ENCODE assay signal across 9 mouse cellular contexts in the genomic region with DNA sequence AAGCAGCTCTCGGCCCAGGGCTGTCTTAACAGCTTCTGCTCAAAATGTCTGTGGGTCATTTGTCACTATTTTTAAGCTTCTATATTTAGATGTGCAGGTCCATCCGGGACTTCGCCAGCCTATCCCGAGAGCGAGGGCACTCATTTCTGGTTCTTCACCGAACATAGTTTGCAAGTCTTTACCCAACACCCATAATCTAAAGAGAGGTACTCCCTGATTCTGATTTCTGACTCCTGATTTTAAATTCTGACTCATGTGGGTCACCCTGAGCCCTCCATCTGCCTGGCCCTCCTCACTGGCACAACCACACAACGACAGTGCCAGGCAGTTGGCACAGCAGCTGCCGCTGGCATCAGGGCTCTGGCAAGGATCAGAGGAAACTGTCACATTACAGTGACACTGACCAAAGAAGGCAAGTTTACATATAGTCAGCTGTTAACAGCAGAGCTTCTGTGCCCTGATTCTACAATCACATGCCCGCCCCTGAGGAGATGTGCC.
DNase-seq lines count a peak whose midpoint lies in the region; ATAC-seq and TF ChIP-seq lines count a peak whose summit lies in the region.
"Had no signal": no experiment of that assay in that cellular context is flagged by ENCODE, and none has a peak within 500 bp of the region (broad histone marks: within the 10 kb centered on the region; RNA-seq: fewer than 3 reads in every experiment).

No protein-coding gene starts in this region.

- intact Hi-C loops in gastrocnemius, adult 2 months (cut with DNase I), result no loop called here

- no peak overlapping the region for H3K4me3 ChIP-seq in kidney, adult 2 months (ENCODE audit: insufficient read depth, low read depth, low read length)
- peak overlapping the region; percentile 64 for H3K4me3 ChIP-seq in gastrocnemius, adult 2 months
- no peak overlapping the region for H3K4me3 ChIP-seq in hindbrain, postnatal 0 days (ENCODE audit: low read length)
- H3K4me3 ChIP-seq in intestine, embryonic 15.5 days (replicated peaks), result no peak overlapping the region

- peaks cover 20% of the 10 kb centered on the region for H3K4me1 ChIP-seq in kidney, adult 2 months (ENCODE audit: control insufficient read depth, insufficient read depth, low read length)
- peaks cover 12% of the 10 kb centered on the region for H3K4me1 ChIP-seq in hindbrain, postnatal 0 days (ENCODE audit: insufficient read depth, low read length)
- H3K4me1 ChIP-seq in intestine, embryonic 15.5 days (replicated peaks), result no peaks in the 10 kb centered on the region; the same call in 1 of the 2 replicates

- ATAC-seq in hindbrain, postnatal 0 days, result peak; percentile 95
- no peak for ATAC-seq in intestine, embryonic 15.5 days

- 66% methylated on average over 9 of the region's 9 CpGs for WGBS in kidney, adult 2 months
- 51% methylated on average over 9 of the region's 9 CpGs for WGBS in hindbrain, postnatal 0 days
- WGBS in intestine, embryonic 15.5 days, result 77% methylated on average over 9 of the region's 9 CpGs

- H3K9me3 ChIP-seq in hindbrain, postnatal 0 days (ENCODE audit: low read length), result no peaks in the 10 kb centered on the region
- no peaks in the 10 kb centered on the region for H3K9me3 ChIP-seq in intestine, embryonic 15.5 days

- H3K36me3 ChIP-seq in kidney, adult 2 months (ENCODE audit: control insufficient read depth, insufficient read depth, low read length), result peaks cover 2% of the 10 kb centered on the region; the same call in 1 of the 2 replicates
- no peaks in the 10 kb centered on the region; the same call in 1 of the 2 replicates for H3K36me3 ChIP-seq in hindbrain, postnatal 0 days (ENCODE audit: insufficient read depth, low read length)
- H3K36me3 ChIP-seq in intestine, embryonic 15.5 days, result no peaks in the 10 kb centered on the region

- H3K27ac ChIP-seq in kidney, adult 2 months (ENCODE audit: insufficient read depth, low read depth, low read length), result peak overlapping the region; percentile 35; the same call in 1 of the 2 replicates
- peak overlapping the region; percentile 98 for H3K27ac ChIP-seq in gastrocnemius, adult 2 months
- H3K27ac ChIP-seq in hindbrain, postnatal 0 days, result peak overlapping the region; percentile 76
- H3K27ac ChIP-seq in intestine, embryonic 15.5 days, result no peak overlapping the region

- no peak for TF ChIP-seq POLR2A in kidney, adult 2 months (IDR thresholded peaks at IDR 0.05; ENCODE audit: low read depth, low read length)

- no peak for TF ChIP-seq CTCF in kidney, adult 2 months (conservative IDR thresholded peaks at IDR 0.05; ENCODE audit: insufficient read depth, insufficient read length, low read depth, low read length)
- no peak for TF ChIP-seq CTCF in gastrocnemius, adult 2 months (IDR thresholded peaks at IDR 0.05)
- no peak for TF ChIP-seq CTCF in hindbrain, postnatal 0 days (IDR thresholded peaks at IDR 0.05; ENCODE audit: low read depth)

- H3K9ac ChIP-seq in hindbrain, postnatal 0 days (replicated peaks; ENCODE audit: low read length), result no peak overlapping the region
- H3K9ac ChIP-seq in intestine, embryonic 15.5 days, result no peak overlapping the region; the same call in 1 of the 2 replicates

- H3K4me2 ChIP-seq in hindbrain, postnatal 0 days (ENCODE audit: low read depth, low read length), result peak overlapping the region; percentile 18; the same call in 1 of the 2 replicates
- no peak overlapping the region for H3K4me2 ChIP-seq in intestine, embryonic 15.5 days (replicated peaks)

- no peak for DNase-seq in kidney, adult 2 months
- no peak for DNase-seq in kidney, adult 18-20 months
- DNase-seq in adrenal gland, postnatal 36 days, result peak; percentile 74 to 84
- peak; percentile 89 for DNase-seq in gastrocnemius, adult 2 months
- peak; percentile 84 for DNase-seq in hindbrain, postnatal 0 days (ENCODE audit: low spot score)
- peak; percentile 72 to 75 for DNase-seq in right cerebral cortex, postnatal 10 days (ENCODE audit: low spot score in 2 of 2)
- DNase-seq in T-cell, adult 2 months (ENCODE audit: low spot score), result no peak

- H3K27me3 ChIP-seq in kidney, adult 2 months (replicated peaks; ENCODE audit: control insufficient read depth, insufficient read depth, low read length), result no peaks in the 10 kb centered on the region
- H3K27me3 ChIP-seq in hindbrain, postnatal 0 days (ENCODE audit: insufficient read depth, low read length), result no peaks in the 10 kb centered on the region
- no peaks in the 10 kb centered on the region for H3K27me3 ChIP-seq in intestine, embryonic 15.5 days (replicated peaks)
- H3K27me3 ChIP-seq: CH12.LX had no signal

Comparison
In these comparisons a context has a peak if more than half of its experiments do, and no peak if none do; other contexts are left out.
1. DNase-seq: peak in adrenal gland, postnatal 36 days (2 of 2), gastrocnemius, adult 2 months (single experiment), hindbrain, postnatal 0 days (single experiment) and right cerebral cortex, postnatal 10 days (2 of 2); none in kidney, adult 2 months (single experiment), kidney, adult 18-20 months (single experiment) and T-cell, adult 2 months (single experiment).